30 mouse cellular contexts compared by ENCODE assay signal in the genomic region with DNA sequence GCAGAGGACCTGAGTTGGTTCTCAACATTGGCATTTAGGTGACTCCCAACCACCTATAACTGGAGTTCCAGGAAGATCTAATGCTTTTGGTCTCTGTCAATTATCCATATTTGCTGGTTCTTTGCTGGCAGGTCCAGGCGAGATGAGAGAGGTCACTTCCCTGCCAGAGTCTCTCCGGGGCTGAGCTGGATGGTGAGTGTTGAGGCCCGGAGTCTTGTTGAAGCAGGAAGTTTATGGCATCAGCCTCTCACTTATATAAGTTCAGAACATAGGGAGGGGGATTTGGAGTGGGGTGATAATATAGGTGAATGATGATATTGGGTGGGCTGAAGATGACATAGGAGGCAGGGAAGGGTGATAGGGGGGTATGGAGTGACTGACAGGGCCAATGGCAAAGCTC.
"Had no signal": no experiment of that assay in that cellular context is flagged by ENCODE, and none has a peak within 500 bp of the region (broad histone marks: within the 10 kb centered on the region; RNA-seq: fewer than 3 reads in every experiment).

No protein-coding gene starts in this region.

- H3K27ac ChIP-seq: heart, embryonic 13.5 days; heart, embryonic 15.5 days; hindbrain, embryonic 10.5 days; hindbrain, embryonic 12.5 days; hindbrain, embryonic 13.5 days; hindbrain, embryonic 14.5 days; hindbrain, embryonic 15.5 days; hindbrain, postnatal 0 days; intestine, embryonic 15.5 days; kidney, embryonic 15.5 days; kidney, postnatal 0 days; layer of hippocampus, adult 2 months; left cerebral cortex, adult 2 months had no signal

- H3K36me3 ChIP-seq: heart, embryonic 12.5 days; heart, embryonic 13.5 days; heart, embryonic 15.5 days; hindbrain, embryonic 10.5 days; hindbrain, embryonic 12.5 days; hindbrain, embryonic 13.5 days; hindbrain, embryonic 15.5 days; intestine, embryonic 15.5 days; kidney, embryonic 15.5 days had no signal

- H3K9me3 ChIP-seq: heart, embryonic 12.5 days; heart, embryonic 13.5 days; heart, embryonic 15.5 days; hindbrain, embryonic 10.5 days; hindbrain, embryonic 12.5 days; hindbrain, embryonic 13.5 days; hindbrain, embryonic 15.5 days; intestine, embryonic 15.5 days; kidney, embryonic 15.5 days had no signal

- DNase-seq: heart, postnatal 10 days; heart, postnatal 14 days; heart, postnatal 36 days; heart, postnatal 4 days; kidney, adult 11 months; kidney, adult 18-20 months; kidney, adult 2 months; kidney, adult 8-10 months; kidney, adult 9 months; kidney, postnatal 10 days; kidney, postnatal 14 days; kidney, postnatal 25 days; kidney, postnatal 36 days; kidney, postnatal 4 days; layer of hippocampus, adult 9-11 months; layer of hippocampus, postnatal 36 days had no signal

- H3K4me1 ChIP-seq: intestine, embryonic 15.5 days had no signal

- H3K4me3 ChIP-seq: heart, embryonic 12.5 days; heart, embryonic 13.5 days; heart, embryonic 15.5 days; hindbrain, embryonic 10.5 days; hindbrain, embryonic 12.5 days; hindbrain, embryonic 13.5 days; hindbrain, embryonic 15.5 days; intestine, embryonic 15.5 days; kidney, embryonic 15.5 days; layer of hippocampus, adult 2 months; left cerebral cortex, adult 2 months had no signal

- H3K9ac ChIP-seq: heart, embryonic 12.5 days; heart, embryonic 13.5 days; heart, embryonic 15.5 days; hindbrain, embryonic 12.5 days; hindbrain, embryonic 13.5 days; hindbrain, embryonic 14.5 days; hindbrain, embryonic 15.5 days; intestine, embryonic 15.5 days; kidney, embryonic 15.5 days had no signal

- H3K27me3 ChIP-seq: heart, embryonic 12.5 days; heart, embryonic 13.5 days; heart, embryonic 15.5 days; hindbrain, embryonic 12.5 days; hindbrain, embryonic 13.5 days; hindbrain, embryonic 15.5 days; intestine, embryonic 15.5 days; kidney, embryonic 15.5 days had no signal
